Mouse (Mus musculus) cerebellum, adult 2 months (tissue): ENCODE results near the gene Moxd2.

Experiments used
- CTCF ChIP-seq: fragments of 200-500 bp; IDR thresholded peaks from 2 replicates; pipeline ENCODE4 v1.5.1; 2011; ENCODE audit warnings: low read depth, mild to moderate bottlenecking, control low read depth, low read length, moderate library complexity, borderline replicate concordance; ENCODE audit not compliant: insufficient read depth
- POLR2A ChIP-seq: fragments of 200-500 bp; IDR thresholded peaks from 2 replicates; pipeline ENCODE4 v1.6.1; 2011; ENCODE audit warnings: low read length, control low read depth, borderline replicate concordance; ENCODE audit not compliant: insufficient read depth

- TF ChIP-seq CTCF (no peak), POLR2A (no peak)
Measured at GRCm38 (mm10) chr6:40887394-40887793, at the start of gene Moxd2.
